Mouse (Mus musculus) bone marrow macrophage, adult 2 months (primary cell): ENCODE data around the gene Cd3e.

ENCODE experiments used
- CTCF ChIP-seq: IDR thresholded peaks from 2 replicates; pipeline ENCODE4 v1.5.1; 2012; ENCODE audit warnings: low read depth, mild to moderate bottlenecking, low read length, moderate library complexity
- POLR2A ChIP-seq: IDR thresholded peaks from 2 replicates; pipeline ENCODE4 v1.6.1; 2012; ENCODE audit warnings: mild to moderate bottlenecking, low read depth, low read length, borderline replicate concordance

- no peak for TF ChIP-seq CTCF
- no peak for TF ChIP-seq POLR2A
Observed at GRCm38 (mm10) chr9:44998138-44998537, 11.3 kb downstream of the Cd3e start.
